Mouse (Mus musculus) 3T3-L1 (cell line): Measurements from ENCODE around the gene Dnaja2.

Source experiments
- DNase-seq: peaks from one replicate; pipeline ENCODE4 v3.0.0-alpha.2; 2015; ENCODE audit warnings: low read depth, low spot score

The Dnaja2 gene

GRCm38 (mm10) chr8:85555181-85556145 is at the start of gene Dnaja2:
Gene Dnaja2, minus strand, starts transcription at chr8:85555344.
- DNase-seq: peak; percentile 76

- no peak for DNase-seq
Observed at GRCm38 (mm10) chr8:85604201-85604600, 49.1 kb upstream of the Dnaja2 start.

DNA sequence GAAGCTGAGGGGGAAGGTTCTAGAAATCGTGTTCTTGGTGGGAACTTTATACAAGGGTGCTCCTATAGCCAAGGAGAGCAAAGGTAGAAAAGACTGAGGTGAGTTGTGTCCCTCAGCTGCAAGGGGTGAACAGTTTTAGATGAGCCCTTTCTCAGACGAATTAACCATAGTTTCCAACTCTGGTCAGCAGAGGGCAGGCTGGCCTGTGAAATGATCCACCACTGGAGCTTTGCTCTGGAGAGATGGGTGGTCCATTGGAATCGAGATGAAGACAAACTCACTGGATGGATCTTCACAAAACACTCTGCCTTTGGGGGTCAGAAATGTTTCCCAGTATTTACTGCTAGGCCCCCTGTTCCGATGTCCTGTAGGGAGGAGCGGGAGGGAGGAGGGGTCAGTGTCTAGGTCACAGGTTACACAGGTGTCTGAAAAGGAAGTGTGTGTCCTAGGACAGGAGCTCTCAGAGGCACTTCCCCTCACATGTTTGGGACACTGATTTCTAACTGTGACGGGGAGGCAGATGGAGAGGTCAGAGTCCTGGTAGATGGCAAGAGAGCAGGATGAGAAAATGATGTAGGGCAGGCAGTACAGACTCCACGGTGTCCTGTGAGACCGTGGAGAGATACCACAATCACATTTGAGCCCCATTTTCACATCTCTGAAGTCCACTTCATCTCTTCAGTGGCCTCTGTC is 48.2 kb upstream of the Dnaja2 start:
- peak; percentile 80 for DNase-seq

- peak; percentile 31 for DNase-seq
Observed at GRCm38 (mm10) chr8:85602737-85603136, 47.6 kb upstream of the Dnaja2 start.

- no peak for DNase-seq
Observed at GRCm38 (mm10) chr8:85601741-85602140, 46.6 kb upstream of the Dnaja2 start.

DNA sequence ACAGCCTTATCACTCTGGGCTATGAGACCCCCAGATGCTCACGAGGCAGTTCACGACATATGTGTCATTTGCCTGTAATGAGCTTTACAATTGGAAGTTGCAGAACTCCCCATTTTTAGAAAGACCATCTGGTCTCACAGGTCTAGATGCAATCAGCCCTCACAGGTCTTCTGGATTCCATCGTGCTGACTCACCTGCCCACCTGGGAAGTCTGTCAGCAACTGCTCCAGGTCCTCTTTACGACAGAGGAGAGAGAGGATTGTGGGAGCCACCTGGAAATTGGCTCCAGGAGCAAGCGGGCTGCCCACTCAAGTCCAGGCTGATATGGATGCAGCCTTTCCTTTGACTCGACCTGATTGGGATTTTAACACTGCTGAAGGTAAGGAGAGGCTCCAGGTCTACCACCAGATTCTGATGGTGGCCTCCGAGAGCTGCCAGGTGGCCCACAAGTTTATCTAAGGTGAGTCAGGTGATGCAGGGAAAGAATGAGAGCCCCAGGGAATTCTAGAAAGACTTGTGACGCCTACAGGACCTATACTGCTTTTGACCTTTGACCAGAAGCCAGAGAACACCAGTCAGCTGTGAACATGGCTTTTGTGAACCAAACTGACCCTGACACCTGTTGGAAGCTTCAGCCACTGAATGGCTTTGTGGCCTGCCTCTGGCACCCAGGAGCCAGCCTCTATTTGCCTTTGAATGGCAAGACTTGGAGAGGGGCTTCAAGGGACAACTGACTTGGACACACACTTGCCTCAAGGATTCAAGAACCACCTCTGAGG is 42.5 kb upstream of the Dnaja2 start:
- no peak for DNase-seq

- DNase-seq: no peak
Observed at GRCm38 (mm10) chr8:85595391-85595790, 40.2 kb upstream of the Dnaja2 start.

DNA sequence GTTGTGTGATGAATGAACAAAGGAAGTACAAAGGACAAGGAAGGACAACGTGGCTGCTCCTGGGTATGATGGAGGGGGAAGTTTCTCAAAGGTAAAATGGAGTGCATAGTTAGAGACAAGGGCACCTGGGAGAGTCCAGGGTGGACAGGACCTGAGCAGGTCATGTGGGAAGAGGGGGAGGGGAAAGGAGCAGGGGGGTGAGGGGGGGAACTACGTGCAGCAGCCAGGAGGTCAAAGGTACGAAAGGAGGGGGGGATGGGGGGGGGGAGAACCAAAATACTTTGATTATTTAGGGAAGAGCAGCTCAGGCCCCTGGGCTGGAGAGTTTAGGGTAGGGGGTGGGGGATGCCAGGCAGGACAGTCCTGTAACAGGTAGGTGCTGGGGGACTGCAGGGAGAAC is 39.8 kb upstream of the Dnaja2 start:
- DNase-seq: no peak

DNA sequence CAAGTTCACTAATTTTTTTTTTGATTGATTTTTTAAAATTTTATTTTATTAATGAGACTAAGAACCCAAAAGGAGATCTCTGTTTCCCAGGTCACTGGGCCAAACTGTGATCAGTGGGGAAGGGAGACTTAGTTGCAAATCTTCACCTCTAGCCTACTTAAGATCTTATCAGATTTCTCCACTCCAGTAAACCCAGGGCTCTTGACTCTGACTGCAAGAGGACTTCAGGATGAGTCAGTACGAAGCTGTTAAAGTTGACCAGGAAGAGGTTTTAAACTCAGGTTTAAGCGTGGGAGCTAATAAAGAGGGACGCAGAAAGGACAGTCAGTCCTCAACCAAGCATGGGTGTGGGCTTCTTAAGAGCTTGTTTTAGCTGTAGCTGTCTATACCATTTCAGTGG is 38.2 kb upstream of the Dnaja2 start:
- DNase-seq: peak; percentile 9

GRCm38 (mm10) chr8:85591532-85591931 is 36.4 kb upstream of the Dnaja2 start:
- DNase-seq: peak; percentile 58

- peak; percentile 17 for DNase-seq
Observed at GRCm38 (mm10) chr8:85590258-85590657, 35.1 kb upstream of the Dnaja2 start.

GRCm38 (mm10) chr8:85588596-85588995 is 33.5 kb upstream of the Dnaja2 start:
- DNase-seq: no peak

DNA sequence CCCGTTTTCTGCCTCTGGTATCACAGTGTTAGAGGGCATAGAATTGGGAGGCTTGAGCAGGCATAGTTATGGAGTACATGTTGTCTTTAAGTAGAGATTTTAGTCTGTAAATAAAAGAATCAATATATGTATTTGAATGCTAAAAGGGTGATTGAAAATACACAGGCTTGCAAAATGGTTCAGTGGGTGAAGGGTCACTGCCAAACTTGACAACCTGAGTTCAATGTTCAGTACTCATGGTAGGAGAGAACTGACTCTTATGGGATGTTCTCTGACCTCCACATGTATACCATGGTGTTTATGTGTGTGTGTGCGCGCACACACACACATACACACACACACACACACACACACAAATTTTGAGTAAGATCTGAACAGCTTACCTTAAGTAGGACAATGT is 22.5 kb upstream of the Dnaja2 start:
- no peak for DNase-seq

DNA sequence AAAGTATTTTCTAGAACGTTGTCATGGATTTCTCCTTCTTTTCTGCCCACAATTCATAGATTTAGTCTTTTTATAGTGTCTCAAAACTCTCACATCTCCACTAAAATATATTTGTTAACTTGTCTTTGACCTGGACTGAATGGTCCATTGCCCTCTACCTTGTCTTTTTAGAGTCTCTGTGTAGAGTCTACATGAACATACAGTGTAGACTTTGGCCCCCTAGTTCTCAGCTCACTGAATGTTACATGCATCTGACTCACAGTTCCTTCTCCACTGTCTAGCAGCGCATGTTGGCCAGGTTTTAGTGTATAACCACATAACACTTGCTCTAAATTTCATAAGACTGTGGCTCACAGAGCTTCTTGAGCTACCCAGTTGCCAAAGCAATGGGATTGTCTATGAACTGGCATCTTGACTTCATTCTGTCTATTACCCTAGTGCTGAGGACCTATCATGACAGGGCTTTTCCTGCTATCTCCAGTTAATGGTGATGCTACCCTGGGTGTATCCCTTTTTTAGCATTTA is 18.9 kb upstream of the Dnaja2 start:
- DNase-seq: peak; percentile 12

DNA sequence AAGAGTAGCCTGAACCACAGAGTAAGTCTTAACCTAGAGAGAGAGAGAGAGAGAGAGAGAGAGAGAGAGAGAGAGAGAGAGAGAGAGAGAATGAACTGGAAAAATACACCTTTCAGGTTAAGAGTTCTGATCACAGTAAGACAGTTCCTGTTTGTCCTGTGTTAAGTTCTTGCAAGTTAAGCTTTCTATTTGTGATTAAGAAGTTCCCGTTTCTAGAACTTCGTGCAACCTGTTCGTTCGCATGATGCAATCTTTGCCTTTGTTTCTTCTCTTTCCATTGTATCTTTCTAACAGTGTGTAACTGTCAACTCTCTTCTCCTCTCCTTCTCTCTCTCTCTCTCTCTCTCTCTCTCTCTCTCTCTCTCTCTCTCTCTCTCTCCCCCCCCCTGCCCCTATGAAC is 15.3 kb upstream of the Dnaja2 start:
- DNase-seq: no peak

GRCm38 (mm10) chr8:85567801-85568200 is 12.7 kb upstream of the Dnaja2 start:
- DNase-seq: no peak

DNA sequence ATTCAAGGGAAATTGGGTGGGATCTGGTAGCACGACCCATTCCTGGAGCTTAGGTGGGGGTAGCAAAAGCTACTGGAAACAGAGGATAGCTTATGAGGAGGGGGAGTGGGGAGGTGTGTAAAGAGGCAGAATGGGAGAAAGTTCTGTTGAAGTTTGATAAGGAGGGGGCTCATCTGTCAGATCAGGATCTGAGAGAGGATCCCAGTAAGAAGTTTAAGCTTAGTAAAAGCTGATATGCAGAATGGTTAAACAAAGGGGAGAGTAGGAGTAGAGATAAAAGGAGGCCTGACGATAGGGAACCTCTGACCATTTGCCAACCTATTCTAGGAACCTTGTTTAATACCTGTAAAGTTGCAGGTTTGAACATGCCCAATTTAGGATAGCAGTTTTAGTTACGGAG is 10.0 kb upstream of the Dnaja2 start:
- DNase-seq: no peak

DNA sequence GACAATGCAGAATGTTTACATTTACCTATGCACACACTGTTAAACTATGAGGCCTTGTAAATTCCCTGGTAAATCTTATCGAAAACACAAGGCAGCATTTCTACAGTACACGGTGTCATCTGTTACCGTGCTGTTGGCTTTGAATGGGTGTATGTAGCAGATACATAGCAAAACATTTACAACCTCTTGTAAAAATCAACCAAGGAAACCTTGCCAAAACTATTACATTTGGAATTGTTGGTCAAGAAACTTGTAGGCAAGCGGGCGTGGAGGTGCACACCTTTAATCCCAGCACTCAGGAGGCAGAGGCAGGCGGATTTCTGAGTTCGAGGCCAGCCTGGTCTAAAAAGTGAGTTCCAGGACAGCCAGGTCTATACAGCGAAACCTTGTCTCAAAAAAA is 8.2 kb upstream of the Dnaja2 start:
- DNase-seq: no peak

DNA sequence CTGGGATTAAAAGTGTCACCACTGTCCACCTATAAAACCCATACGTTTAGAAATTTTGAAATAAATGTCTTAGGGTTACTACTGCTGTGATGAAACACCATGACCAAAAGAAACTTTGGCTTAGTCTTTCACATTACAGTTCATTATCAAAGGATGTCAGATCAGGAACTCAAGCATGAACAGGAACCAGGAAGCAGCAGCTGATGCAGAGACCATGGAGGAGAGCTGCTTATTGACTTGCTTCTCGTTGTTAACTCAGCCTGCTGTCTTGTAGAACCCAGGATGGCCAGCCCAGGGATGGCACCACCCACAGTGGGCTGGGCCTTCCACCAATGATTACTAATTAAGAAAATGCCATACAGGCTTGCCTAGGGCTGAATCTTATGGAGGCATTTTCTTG is 4.8 kb upstream of the Dnaja2 start:
- DNase-seq: no peak

GRCm38 (mm10) chr8:85559201-85559600 is 4.1 kb upstream of the Dnaja2 start:
- no peak for DNase-seq

DNA sequence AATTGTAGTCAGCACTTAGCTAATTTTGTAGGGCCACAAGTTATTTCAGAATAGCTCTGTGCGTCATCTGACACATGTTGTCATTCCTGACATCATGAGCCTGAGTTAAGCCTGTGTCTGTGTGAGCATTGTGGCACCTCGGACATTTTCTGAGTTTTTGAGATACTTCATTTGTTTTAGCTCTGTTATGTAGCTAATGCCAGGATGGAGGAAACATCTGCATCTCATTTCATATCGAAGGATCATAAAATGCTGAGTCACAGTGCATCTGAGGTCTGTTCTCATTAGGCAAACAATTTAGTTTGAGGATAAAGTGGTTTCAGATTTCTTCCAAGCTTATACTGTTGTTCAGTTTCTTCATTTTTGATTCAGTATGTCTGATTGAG is 2.5 kb upstream of the Dnaja2 start:
- peak; percentile 86 for DNase-seq
